Mouse (Mus musculus) testis, postnatal 14 days (tissue): ENCODE measurements at regions not wholly inside any gene's neighbourhood (a gene's known extent, or its start where the extent isn't known, plus 50 kb on each side); places are given as distances from the start of the nearest gene placed in this dataset.

ENCODE experiments used
- DNase-seq: peaks from one replicate; pipeline ENCODE4 v3.0.0; 2021; ENCODE audit warnings: low spot score

DNA sequence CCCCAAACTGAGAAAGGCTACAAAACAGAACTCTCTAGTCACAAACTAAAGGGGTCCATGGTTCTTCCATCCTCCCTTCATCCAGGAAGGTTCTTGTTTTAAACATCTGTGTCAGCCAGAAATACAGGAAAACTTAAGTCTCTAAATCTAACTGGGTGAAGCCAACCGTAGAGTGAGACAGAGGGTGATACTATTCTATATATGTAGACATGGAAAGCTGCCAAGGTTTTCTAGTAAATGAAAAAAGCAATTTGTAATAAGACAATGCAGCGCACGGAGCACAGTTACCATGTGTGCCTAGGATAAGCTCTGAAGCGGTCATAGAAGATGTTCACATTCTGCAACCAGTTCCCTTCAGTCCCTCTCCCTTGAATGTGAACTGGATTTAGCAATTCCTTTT is 55.4 kb downstream of the Ppp1r3c start:
- no peak for DNase-seq

DNA sequence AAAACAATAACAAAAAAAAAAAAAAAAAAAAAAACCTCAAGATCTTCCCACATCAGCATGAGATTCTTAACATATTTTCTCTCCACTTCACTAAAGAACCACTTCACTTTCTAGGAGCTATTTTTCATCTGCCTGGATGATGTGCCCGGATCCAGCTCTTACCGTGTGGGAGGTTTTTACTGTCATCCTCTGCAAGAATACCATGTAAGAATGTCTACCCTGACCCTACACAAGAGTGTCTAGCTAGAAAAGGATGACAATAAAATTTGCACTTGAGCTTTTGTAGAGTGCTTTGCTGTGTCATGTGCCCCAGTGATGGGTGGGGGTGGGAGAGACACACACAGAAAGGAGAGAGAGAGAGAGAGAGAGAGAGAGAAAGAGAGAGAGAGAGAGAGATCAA is 56.1 kb downstream of the Ppp1r3c start:
- DNase-seq, result no peak

DNA sequence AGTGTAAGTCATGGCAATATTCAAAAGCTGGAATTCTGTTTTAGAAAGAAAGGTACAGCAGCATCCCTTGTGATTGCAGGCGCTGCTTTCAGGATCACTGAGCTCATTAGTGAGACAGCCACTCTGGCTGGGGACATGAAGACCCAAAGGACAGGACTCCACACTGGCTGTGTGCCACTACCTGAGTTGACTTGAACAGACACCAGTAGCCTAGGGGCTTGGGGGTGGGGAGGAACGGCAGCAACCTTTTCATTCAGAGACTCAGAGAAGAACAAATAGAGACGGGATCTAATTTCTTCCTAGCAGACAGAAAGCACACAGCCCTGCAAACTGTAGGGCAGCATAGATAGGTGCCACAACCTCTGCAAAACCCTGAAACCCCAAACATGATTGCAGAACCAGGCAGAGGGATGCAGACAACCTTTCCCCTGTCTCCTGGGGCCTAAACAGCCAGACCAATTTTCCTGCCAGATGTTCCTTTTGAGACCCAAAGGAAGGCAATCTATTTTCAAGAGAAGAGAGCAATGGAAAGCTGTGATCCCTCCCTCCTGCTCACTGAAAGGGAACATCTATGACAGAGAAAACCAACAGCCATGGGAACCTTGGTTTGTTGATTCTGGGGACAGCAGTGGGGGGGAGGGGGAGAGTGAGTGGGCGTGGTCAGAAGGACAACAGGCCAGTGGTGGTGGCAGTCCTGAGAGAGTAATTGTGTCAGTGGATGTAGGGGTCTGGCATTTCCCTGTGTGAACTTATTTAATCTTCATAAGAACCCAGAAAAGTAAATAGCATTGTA is 57.2 kb downstream of the Ppp1r3c start:
- peak; percentile 42 for DNase-seq

DNA sequence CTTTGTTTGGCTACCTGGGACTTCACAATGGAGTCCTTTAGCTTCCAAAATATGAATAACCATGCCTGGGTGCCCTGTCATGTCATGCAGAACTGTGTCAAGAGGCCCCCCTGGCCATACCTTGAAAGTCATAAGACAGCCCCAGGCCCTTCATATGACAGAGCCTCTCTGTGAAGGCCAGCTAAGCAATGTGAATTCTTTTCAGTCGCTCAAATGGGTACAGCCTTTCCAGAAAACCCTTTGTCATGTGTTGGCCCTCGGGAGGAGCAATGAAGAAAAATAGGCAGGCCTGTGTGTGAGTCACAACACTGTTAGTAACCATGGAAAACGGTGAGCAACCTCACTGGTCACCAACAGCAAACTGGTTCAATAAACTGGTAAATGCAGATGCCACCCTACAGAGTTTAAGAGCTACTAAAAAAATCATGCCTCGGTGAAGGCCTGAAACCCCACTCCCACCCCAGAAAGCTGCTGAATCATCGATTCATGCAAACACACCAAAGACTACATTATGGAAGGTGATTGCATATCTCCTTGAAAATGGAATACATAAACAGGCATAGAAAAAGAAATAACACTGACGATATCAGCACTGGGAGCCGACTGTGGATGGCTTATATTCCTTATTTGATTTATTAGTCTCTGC is 57.9 kb downstream of the Ppp1r3c start:
- DNase-seq, result no peak

DNA sequence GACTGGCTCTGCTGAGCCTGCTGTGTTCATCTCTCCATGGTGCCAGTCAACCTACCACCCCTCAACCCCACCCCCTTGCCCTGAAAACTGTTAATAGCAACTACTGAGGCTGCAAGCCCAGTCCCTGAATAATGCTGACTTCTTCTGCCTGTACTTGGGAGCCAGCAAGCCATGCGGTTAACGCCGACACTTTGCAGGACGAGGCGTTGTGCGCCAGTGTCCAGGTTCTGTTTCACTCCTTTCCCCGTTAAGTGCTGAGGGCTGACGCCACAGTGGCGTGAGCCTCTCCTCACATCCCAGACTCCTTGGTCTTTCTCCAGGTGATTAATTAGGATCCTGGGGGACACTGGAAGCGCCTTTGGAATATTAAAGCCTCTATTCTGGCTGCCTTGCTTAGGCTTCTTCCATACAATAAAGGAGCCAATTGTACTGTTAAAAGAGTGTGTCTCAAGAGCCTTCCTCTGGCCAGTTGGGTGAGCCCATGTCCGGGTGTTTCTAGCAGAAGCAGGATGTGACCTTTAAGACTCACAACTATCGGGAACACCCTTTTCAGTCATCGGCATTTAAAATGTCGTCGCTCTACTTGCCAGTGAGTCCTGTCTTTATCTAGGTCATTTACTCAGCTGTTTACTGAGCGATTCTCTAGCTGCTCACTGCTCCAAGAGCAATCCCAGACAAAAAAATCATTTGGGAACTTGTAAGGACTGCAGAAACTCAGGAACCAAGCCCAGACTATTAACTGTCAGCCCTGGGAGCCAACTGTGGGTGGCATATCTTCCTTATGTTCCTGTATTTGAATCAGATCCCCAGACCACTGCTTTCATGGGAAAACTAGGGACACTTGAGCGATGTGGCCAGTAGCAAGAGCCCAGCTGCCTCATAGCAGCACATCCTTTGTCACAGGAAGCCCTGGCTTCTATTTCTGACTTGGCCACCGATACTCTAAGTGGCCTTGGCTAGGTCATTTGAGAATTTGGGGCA is 59.1 kb downstream of the Ppp1r3c start:
- no peak for DNase-seq

DNA sequence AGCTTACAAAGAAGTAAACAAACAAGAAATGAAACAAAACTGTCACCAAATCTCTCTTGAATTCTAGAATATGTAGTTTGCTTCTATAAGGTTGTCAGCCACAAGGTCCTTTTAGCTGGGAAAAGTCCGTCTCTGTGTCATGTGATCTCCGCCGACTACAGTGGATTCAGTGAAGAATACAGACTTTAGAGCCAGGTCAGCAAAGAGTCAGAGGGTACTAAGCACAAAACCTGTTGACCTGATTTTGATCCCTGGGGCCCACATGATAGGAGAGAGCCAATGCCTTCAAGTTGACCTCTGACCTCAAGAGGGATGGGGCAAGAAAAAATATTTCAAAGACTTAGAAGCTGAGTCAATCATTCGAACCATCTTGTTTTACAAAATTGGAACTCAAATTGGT is 61.5 kb downstream of the Ppp1r3c start:
- no peak for DNase-seq

DNA sequence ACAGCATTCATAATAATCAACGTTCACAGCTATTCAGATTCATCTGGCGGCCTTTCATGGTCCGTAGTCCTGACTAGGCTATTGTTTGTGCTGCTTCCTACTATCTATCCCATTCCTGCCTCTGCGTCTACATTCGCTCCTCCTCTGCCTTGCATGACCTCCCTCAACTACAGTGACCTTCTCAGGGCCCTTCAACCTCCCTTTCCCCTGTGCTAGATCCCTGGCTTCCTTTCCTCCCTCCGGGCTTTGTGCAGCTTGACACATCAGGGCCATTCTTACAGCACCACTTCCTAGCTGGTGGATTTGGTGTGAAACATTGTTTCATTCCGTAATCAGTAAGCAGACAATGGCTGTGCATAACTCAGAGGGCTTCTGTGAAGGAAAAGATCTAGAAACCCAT is 65.6 kb downstream of the Ppp1r3c start:
- DNase-seq, result peak; percentile 65
